Mouse (Mus musculus): ENCODE results near the gene A730015C16Rik.

The A730015C16Rik gene

DNA sequence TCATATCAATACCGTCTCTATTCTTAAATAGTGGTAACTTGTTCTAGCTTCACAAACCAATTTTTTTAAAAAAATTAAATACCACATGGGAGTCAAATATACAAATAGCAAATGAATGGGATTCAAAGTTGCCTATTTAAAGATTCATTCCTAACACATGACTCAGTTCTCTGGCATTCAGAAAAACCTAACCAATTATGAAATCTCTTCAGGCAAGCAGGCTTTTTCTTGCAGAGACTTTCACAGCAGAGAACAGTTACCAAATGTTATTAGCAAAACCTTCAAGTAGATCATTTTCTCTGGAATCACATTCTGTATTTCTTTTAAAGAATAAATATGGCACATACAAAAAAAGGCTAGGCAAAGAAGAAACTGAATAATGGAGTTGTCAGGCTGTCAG is 17.7 kb downstream of the A730015C16Rik start:
- no peak for DNase-seq (ENCODE audit: low spot score in 2 of 2)

DNA sequence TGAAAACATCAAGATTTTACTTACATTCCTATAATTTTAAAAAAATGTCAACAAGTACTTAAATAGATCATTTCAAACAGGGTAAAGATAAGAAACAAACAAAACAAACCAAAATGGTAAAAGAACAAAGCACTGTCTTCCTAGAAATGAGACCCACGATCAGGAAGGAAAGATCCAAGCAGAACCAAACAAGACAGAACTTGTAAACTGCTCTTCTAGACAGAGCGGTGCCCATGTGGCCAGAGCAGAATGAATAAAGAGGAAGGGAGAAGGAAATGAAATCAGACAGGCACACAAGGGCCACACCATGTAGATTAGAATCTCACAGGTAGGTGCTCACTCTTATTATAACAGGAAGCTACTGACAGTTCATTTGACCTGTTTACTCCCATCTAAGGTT is 21.8 kb downstream of the A730015C16Rik start:
- no peak for DNase-seq (ENCODE audit: low spot score in 2 of 2)

DNA sequence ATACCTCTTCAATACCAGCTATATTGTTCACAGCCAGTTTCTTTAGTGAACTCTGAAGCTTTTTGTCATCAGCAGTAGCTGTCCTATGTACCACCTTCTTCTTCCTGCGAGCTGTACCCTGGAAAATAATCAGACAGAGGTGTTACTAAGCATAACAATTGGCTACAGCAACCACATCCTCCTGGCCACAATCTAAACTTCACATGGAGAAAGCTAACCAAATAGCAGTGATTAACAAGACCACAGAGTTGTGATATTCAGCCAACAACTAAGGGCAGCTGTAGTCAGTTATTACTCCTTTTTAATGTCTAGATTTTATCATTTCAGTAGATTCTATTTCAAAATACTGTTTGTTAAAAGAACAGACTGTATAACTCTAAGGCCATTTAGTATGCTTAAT is 22.3 kb downstream of the A730015C16Rik start:
- DNase-seq (ENCODE audit: low spot score in 2 of 2), result no peak

DNA sequence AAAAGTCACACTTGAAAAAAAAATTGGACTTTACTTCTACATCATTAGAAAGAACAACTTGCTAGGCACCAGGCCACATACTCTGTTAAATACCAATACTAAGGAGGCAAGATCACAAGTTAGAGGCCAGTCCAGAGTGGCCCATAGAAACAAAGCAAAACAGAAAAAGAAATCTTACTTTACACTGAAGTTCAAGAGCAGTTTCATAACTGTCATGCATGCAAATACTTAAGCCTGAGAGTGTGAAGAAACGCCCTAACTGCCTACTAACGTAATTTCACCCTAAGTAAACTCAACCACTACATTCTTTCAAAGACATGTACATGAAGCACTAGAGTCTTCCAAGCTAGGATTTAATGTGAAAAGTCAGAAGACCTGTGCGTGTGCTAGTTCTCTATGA is 22.7 kb downstream of the A730015C16Rik start:
- no peak for DNase-seq (ENCODE audit: low spot score in 2 of 2)

DNA sequence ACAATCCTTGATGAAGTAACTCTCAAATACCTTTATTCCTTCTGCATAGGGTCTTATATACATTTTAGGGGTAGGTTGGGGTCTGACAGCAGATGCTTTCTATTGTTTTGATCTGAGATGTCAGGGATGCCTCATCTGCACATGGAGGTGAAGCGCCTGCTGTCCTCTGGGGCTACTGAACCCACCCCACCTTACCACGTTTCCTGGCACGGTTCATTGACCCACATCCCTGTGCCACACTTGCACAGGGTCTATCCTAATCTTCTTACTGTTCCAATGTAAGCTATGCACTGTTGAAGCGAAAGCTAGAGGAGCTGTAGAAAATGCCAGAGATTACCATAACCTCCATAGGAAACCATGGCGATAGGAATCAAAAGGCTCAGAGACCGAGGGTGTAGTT is 36.9 kb downstream of the A730015C16Rik start:
- DNase-seq (ENCODE audit: low spot score in 2 of 2), result no peak

DNA sequence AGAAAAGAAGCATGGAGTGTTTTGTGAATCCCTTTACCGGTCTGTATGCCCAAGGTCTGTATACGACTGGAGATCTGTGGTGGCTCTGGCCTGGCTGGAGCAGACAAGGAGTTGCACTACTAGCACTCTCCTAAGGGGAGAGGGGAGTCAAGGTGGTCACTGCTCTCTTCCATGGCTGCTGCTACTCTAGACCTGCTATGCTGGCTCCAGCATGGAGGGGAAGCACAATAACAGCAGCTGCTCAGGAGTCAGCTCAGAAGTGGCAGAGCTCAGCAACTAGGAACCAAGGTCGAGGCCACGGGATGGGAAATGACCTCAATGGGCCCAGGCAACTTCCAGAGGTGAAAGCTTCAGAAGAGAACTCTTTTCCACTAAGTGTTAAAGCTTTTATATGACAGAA is 37.3 kb downstream of the A730015C16Rik start:
- no peak for DNase-seq (ENCODE audit: low spot score in 2 of 2)

DNA sequence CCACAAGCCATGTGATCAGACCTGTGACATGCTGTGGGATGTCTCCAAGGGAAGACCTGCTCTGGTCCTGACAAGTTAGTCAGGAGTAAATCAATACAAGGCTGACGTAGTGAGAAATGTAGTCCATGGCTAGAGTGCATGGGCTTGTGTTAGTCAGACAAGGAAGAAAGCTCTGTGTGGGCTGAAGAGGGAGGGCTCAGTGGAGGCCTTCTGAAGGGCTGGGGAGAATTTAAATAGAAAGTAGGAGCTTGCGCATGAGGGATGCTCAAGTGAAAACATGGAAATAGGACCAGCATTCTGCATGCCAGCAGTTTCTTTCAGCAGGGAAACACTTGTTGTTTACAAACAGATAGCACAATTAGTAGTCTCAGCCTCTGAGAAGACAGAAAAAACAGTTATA is 44.9 kb downstream of the A730015C16Rik start:
- no peak for DNase-seq (ENCODE audit: low spot score in 2 of 2)

DNA sequence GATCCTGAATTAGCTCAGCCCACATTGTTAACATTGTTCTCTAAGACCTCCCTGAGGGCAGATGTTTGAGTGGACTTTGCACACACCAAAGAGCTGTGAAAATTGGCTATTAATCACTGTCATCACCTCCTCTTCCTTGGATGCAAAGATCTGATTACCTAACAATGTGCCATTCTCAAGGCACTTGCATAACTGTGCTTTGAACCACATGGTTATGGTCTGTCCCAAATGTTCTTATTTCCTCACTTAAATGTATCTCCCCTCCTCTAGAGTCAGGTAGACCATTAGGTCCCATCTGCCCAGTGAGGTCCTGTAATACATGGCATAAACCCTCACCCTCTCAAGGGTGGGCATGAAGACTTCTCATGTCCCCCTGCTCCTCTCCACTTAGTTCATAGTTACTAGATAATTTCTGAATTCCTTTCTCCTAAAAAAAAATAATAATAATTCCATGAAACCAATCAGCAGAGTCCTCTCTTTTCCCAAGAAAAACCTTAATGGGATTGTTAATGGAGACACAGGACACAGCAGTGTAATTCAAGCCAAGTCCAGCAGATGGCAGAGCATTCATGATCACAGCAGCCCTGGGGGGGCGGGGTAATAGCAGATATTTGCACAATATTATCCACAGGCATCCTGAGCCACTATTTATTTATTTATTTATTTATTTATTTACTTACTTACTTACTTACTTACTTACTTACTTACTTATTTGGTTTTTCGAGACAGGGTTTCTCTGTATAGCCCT is 50.2 kb downstream of the A730015C16Rik start:
- peak in 1 of 2 experiments; percentile 42 for DNase-seq (ENCODE audit: low spot score in 2 of 2)

Data from thymus, postnatal 10 days (tissue).